Mouse (Mus musculus): ENCODE results near the gene Tppp2. TPM values are rescaled to one million over a fixed set of nuclear protein-coding genes. Genes with fewer than 3 reads are reported as not detected.

The Tppp2 gene
- polyA plus RNA-seq, 1 experiment from 2014 or later: not detected

GRCm38 (mm10) chr14:51895071-51895470 lies 23.2 kb upstream of the Tppp2 start:
- no peak for DNase-seq (ENCODE audit: low spot score)
- H3K4me2 ChIP-seq (replicated peaks; ENCODE audit: low read depth, low read length): no peak overlapping the region
- H3K27ac ChIP-seq (ENCODE audit: low read length): no peak overlapping the region
- 82% methylated on average over 14 of the region's 14 CpGs for WGBS
- no peaks in the 10 kb centered on the region for H3K9me3 ChIP-seq (ENCODE audit: low read length)
- H3K36me3 ChIP-seq (ENCODE audit: insufficient read depth, low read length): peaks cover 10% of the 10 kb centered on the region; the same call in 1 of the 2 replicates
- H3K27me3 ChIP-seq (replicated peaks; ENCODE audit: insufficient read depth, low read length): no peaks in the 10 kb centered on the region
- no peaks in the 10 kb centered on the region for H3K4me1 ChIP-seq (ENCODE audit: insufficient read depth, low read depth, low read length)
- H3K9ac ChIP-seq (replicated peaks; ENCODE audit: low read depth): no peak overlapping the region
- no peak overlapping the region for H3K4me3 ChIP-seq (ENCODE audit: low read depth, low read length)
- no peak for ATAC-seq
- TF ChIP-seq CTCF (IDR thresholded peaks at IDR 0.05): no peak
- no peak for TF ChIP-seq EP300 (IDR thresholded peaks at IDR 0.05)

DNA sequence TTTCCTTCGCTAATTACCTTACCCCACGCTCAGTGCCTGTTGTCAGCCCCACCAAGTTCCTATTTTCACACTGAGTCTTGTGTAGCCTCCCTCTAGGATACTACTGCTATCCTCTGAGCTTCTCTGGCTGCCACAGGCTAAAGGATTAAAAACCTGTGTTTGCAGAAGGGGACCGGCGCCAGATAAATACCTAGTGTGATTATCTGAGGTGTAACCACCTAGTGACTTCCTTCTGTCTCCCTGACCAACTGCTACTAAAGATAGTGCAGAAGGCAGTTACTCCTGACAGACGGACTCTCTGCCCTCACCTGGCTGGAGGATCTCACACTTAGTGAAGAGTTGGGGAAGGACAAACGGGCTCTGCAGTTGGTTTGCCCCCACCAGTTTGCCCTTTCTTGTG lies 22.2 kb upstream of the Tppp2 start:
- Histone ChIP-seq H3K4me2 (replicated peaks; ENCODE audit: low read depth, low read length) (no peak overlapping the region), H3K9ac (replicated peaks; ENCODE audit: low read depth) (no peak overlapping the region), H3K4me1 (ENCODE audit: insufficient read depth, low read depth, low read length) (no peaks in the 10 kb centered on the region), H3K27me3 (replicated peaks; ENCODE audit: insufficient read depth, low read length) (no peaks in the 10 kb centered on the region), H3K4me3 (ENCODE audit: low read depth, low read length) (no peak overlapping the region), H3K27ac (ENCODE audit: low read length) (no peak overlapping the region), H3K36me3 (ENCODE audit: insufficient read depth, low read length) (peaks cover 9% of the 10 kb centered on the region; the same call in 1 of the 2 replicates), H3K9me3 (ENCODE audit: low read length) (no peaks in the 10 kb centered on the region)
- no peak for DNase-seq (ENCODE audit: low spot score)
- 79% methylated on average over 6 of the region's 6 CpGs for WGBS
- no peak for ATAC-seq
- no peak for TF ChIP-seq CTCF (IDR thresholded peaks at IDR 0.05)
- TF ChIP-seq EP300 (IDR thresholded peaks at IDR 0.05): no peak

DNA sequence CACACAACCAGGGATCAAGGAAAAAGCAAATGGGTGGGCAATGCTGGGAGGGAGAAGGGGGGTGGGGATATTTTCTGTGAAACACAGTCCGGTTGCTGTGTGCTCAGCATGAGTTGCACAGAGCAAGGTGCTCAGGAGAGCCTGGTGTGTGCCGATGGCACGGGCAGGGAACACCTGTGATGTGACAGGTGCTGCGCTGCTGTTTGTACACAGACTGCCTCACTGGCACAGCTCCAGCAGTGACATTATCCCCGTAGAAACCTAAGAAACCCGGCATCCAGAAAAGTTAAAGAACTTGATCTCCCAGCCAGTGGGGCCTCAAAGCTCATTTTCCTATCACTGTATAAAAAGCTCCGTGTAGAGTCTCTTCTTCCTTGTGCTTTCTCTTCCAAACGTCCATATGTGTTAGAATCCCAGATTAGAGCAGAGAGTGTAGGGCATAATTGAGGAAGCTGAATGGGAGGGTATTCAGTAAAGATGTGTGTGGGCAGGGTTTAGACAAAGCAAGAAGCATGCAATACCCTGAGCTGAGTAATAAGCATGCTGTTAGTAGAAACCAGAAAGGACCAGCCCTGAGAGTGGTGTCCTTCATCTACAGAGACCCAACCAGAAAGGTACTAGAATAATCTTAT lies 21.6 kb upstream of the Tppp2 start:
- Histone ChIP-seq H3K27me3 (replicated peaks; ENCODE audit: insufficient read depth, low read length) (no peaks in the 10 kb centered on the region), H3K9me3 (ENCODE audit: low read length) (no peaks in the 10 kb centered on the region), H3K4me2 (replicated peaks; ENCODE audit: low read depth, low read length) (no peak overlapping the region), H3K4me1 (ENCODE audit: insufficient read depth, low read depth, low read length) (no peaks in the 10 kb centered on the region), H3K9ac (replicated peaks; ENCODE audit: low read depth) (no peak overlapping the region), H3K27ac (ENCODE audit: low read length) (no peak overlapping the region), H3K4me3 (ENCODE audit: low read depth, low read length) (no peak overlapping the region), H3K36me3 (ENCODE audit: insufficient read depth, low read length) (peaks cover 3% of the 10 kb centered on the region; the same call in 1 of the 2 replicates)
- no peak for TF ChIP-seq EP300 (IDR thresholded peaks at IDR 0.05)
- no peak for TF ChIP-seq CTCF (IDR thresholded peaks at IDR 0.05)
- ATAC-seq (no peak), DNase-seq (ENCODE audit: low spot score) (no peak)
- WGBS: 59% methylated on average over 8 of the region's 8 CpGs

DNA sequence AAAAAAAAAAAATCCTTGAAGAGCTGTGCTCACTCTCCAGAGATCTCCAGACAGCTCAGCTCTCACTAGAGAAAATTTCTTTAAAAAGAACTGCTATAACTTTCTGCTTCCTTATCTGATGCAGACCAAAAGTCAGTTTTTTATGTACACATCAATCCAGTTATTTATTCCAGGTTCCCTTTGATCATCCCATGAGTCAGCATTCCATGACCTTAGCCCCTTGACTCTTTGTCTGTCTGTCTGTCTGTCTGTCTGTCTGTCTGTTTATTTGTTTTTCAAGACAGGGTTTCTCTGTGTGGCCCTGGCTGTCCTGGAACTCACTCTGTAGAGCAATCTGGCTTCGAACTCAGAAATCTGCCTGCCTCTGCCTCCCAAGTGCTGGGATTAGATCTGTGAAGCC lies 18.9 kb upstream of the Tppp2 start:
- no peaks in the 10 kb centered on the region for H3K27me3 ChIP-seq (replicated peaks; ENCODE audit: insufficient read depth, low read length)
- no peaks in the 10 kb centered on the region for H3K9me3 ChIP-seq (ENCODE audit: low read length)
- H3K36me3 ChIP-seq (ENCODE audit: insufficient read depth, low read length): no peaks in the 10 kb centered on the region
- no peak for TF ChIP-seq CTCF (IDR thresholded peaks at IDR 0.05)
- no peak overlapping the region for H3K4me2 ChIP-seq (replicated peaks; ENCODE audit: low read depth, low read length)
- no peak for ATAC-seq
- H3K4me3 ChIP-seq (ENCODE audit: low read depth, low read length): no peak overlapping the region
- no peak overlapping the region for H3K27ac ChIP-seq (ENCODE audit: low read length)
- WGBS: 88% methylated on average over 1 of the region's 1 CpGs
- DNase-seq (ENCODE audit: low spot score): no peak
- H3K4me1 ChIP-seq (ENCODE audit: insufficient read depth, low read depth, low read length): no peaks in the 10 kb centered on the region
- no peak overlapping the region for H3K9ac ChIP-seq (replicated peaks; ENCODE audit: low read depth)

GRCm38 (mm10) chr14:51902806-51903710 lies 15.2 kb upstream of the Tppp2 start:
- no peaks in the 10 kb centered on the region for H3K4me1 ChIP-seq (ENCODE audit: insufficient read depth, low read depth, low read length)
- ATAC-seq (peak; percentile 74), DNase-seq (ENCODE audit: low spot score) (peak; percentile 79)
- TF ChIP-seq CTCF (IDR thresholded peaks at IDR 0.05) (peak; percentile 97), EP300 (IDR thresholded peaks at IDR 0.05) (no peak; the same call in 1 of the 2 replicates)
- H3K27ac ChIP-seq (ENCODE audit: low read length): no peak overlapping the region
- H3K27me3 ChIP-seq (replicated peaks; ENCODE audit: insufficient read depth, low read length): no peaks in the 10 kb centered on the region
- H3K9ac ChIP-seq (replicated peaks; ENCODE audit: low read depth): no peak overlapping the region
- 41% methylated on average over 9 of the region's 9 CpGs for WGBS
- no peaks in the 10 kb centered on the region for H3K9me3 ChIP-seq (ENCODE audit: low read length)
- H3K4me3 ChIP-seq (ENCODE audit: low read depth, low read length): no peak overlapping the region
- no peaks in the 10 kb centered on the region for H3K36me3 ChIP-seq (ENCODE audit: insufficient read depth, low read length)
- no peak overlapping the region for H3K4me2 ChIP-seq (replicated peaks; ENCODE audit: low read depth, low read length)

- no peak for ATAC-seq
- DNase-seq (ENCODE audit: low spot score): no peak
- Histone ChIP-seq H3K9me3 (ENCODE audit: low read length) (no peaks in the 10 kb centered on the region), H3K4me2 (replicated peaks; ENCODE audit: low read depth, low read length) (no peak overlapping the region), H3K9ac (replicated peaks; ENCODE audit: low read depth) (no peak overlapping the region), H3K27ac (ENCODE audit: low read length) (no peak overlapping the region), H3K36me3 (ENCODE audit: insufficient read depth, low read length) (no peaks in the 10 kb centered on the region), H3K4me1 (ENCODE audit: insufficient read depth, low read depth, low read length) (no peaks in the 10 kb centered on the region), H3K4me3 (ENCODE audit: low read depth, low read length) (no peak overlapping the region), H3K27me3 (replicated peaks; ENCODE audit: insufficient read depth, low read length) (no peaks in the 10 kb centered on the region)
- TF ChIP-seq CTCF (IDR thresholded peaks at IDR 0.05) (no peak), EP300 (IDR thresholded peaks at IDR 0.05) (no peak)
- WGBS: 64% methylated on average over 9 of the region's 9 CpGs
Observed at GRCm38 (mm10) chr14:51903782-51904181, 14.4 kb upstream of the Tppp2 start.
